Mouse (Mus musculus) thymus, adult 2 months (tissue): Measurements from ENCODE around the gene Zdhhc20.

Experiments used
- CTCF ChIP-seq: fragments of 200-500 bp; IDR thresholded peaks from 2 replicates; pipeline ENCODE4 v1.5.1; 2012; ENCODE audit warnings: mild to moderate bottlenecking, control low read depth, low read length, moderate library complexity, borderline replicate concordance; ENCODE audit not compliant: control insufficient read depth, poor library complexity, insufficient read depth; ENCODE audit errors: extremely low read depth
- POLR2A ChIP-seq: fragments of 200-500 bp; IDR thresholded peaks from 2 replicates; pipeline ENCODE4 v1.6.1; 2012; ENCODE audit warnings: mild to moderate bottlenecking, low read length, control low read depth, moderate library complexity; ENCODE audit not compliant: control insufficient read depth, poor library complexity, insufficient read depth; ENCODE audit errors: extremely low read depth

- TF ChIP-seq CTCF (no peak), POLR2A (no peak)
These were observed 81.5 kb downstream of the Zdhhc20 start for GRCm38 (mm10) chr14:57808558-57808957.
